Mouse (Mus musculus) thymus, adult 2 months (tissue): ENCODE data around the gene Nomo1. TPM values are rescaled to one million over a fixed set of nuclear protein-coding genes. Genes with fewer than 3 reads are reported as not detected.

Experiments
- DNase-seq: peaks from one replicate; pipeline ENCODE4 v3.0.0; 2021
- H3K27ac ChIP-seq: fragments of 200-500 bp; 2 replicates; pipeline ENCODE4 v1.5.1; 2012; ENCODE audit warnings: low read length, control low read depth; ENCODE audit not compliant: control insufficient read depth, insufficient read depth
- H3K27me3 ChIP-seq: fragments of 200-500 bp; 2 replicates; pipeline ENCODE4 v1.6.1; 2012; ENCODE audit warnings: mild to moderate bottlenecking, low read length, moderate library complexity, mixed read lengths; ENCODE audit not compliant: control insufficient read depth, insufficient read depth
- H3K36me3 ChIP-seq: fragments of 200-500 bp; 2 replicates; pipeline ENCODE4 v1.6.1; 2012; ENCODE audit warnings: mild to moderate bottlenecking, low read length, moderate library complexity; ENCODE audit not compliant: control insufficient read depth, insufficient read depth
- H3K4me1 ChIP-seq: fragments of 200-500 bp; replicated peaks from 2 replicates; pipeline ENCODE4 v1.6.1; 2012; ENCODE audit warnings: low read length; ENCODE audit not compliant: control insufficient read depth, insufficient read depth
- H3K4me3 ChIP-seq: fragments of 200-500 bp; 2 replicates; pipeline ENCODE4 v1.5.1; 2012; ENCODE audit warnings: mild to moderate bottlenecking, low read length, control low read depth, moderate library complexity; ENCODE audit not compliant: control insufficient read depth, insufficient read depth
- CTCF ChIP-seq: fragments of 200-500 bp; IDR thresholded peaks from 2 replicates; pipeline ENCODE4 v1.5.1; 2012; ENCODE audit warnings: mild to moderate bottlenecking, control low read depth, low read length, moderate library complexity, borderline replicate concordance; ENCODE audit not compliant: control insufficient read depth, poor library complexity, insufficient read depth; ENCODE audit errors: extremely low read depth
- POLR2A ChIP-seq: fragments of 200-500 bp; IDR thresholded peaks from 2 replicates; pipeline ENCODE4 v1.6.1; 2012; ENCODE audit warnings: mild to moderate bottlenecking, low read length, control low read depth, moderate library complexity; ENCODE audit not compliant: control insufficient read depth, poor library complexity, insufficient read depth; ENCODE audit errors: extremely low read depth
- WGBS: fragments of 180-500 bp; shearing (Covaris S2); methylation state at CpG from one replicate; pipeline ENCODE4 v1.1.7; 2018; 5-methylcytosine and 5-hydroxymethylcytosine counted together
- polyA plus RNA-seq: library from polyadenylated mRNA; depleted of rRNA; stranded (reverse); fragments of >200 nt; gene quantifications from 2 replicates; pipeline ENCODE4 v1.2.3, GENCODE M21; 2012

The Nomo1 gene
- polyA plus RNA-seq, 1 experiment: 37.4 TPM

- WGBS: 13% methylated on average over 6 of the region's 6 CpGs
- TF ChIP-seq POLR2A: no peak
- no peak for TF ChIP-seq CTCF
- no peak for DNase-seq
- Histone ChIP-seq H3K27me3 (no peaks in the 10 kb centered on the region), H3K36me3 (peaks cover 11% of the 10 kb centered on the region), H3K27ac (no peak overlapping the region), H3K4me1 (no peaks in the 10 kb centered on the region), H3K4me3 (no peak overlapping the region)
These were observed 54.7 kb downstream of the Nomo1 start for GRCm38 (mm10) chr7:46088241-46088640.

- 84% methylated on average over 8 of the region's 8 CpGs for WGBS
These were observed 59.3 kb downstream of the Nomo1 start for GRCm38 (mm10) chr7:46092803-46093202.

GRCm38 (mm10) chr7:46096136-46096535 is 62.6 kb downstream of the Nomo1 start:
- WGBS: 4% methylated on average over 4 of the region's 4 CpGs

More at GRCm38 (mm10) chr7:46092803-46093202, 59.3 kb downstream of the Nomo1 start:
- no peaks in the 10 kb centered on the region for H3K36me3 ChIP-seq
- H3K27ac ChIP-seq: no peak overlapping the region
- DNase-seq: no peak
- H3K4me3 ChIP-seq: no peak overlapping the region
- H3K4me1 ChIP-seq: no peaks in the 10 kb centered on the region
- H3K27me3 ChIP-seq: no peaks in the 10 kb centered on the region
- TF ChIP-seq CTCF (no peak), POLR2A (no peak)

GRCm38 (mm10) chr7:46097319-46097783 is 63.9 kb downstream of the Nomo1 start:
- 93% methylated on average over 4 of the region's 4 CpGs for WGBS

More at GRCm38 (mm10) chr7:46096136-46096535, 62.6 kb downstream of the Nomo1 start:
- no peak overlapping the region for H3K27ac ChIP-seq
- TF ChIP-seq POLR2A: no peak
- TF ChIP-seq CTCF: peak; percentile 60; the same call in 1 of the 2 replicates
- no peaks in the 10 kb centered on the region for H3K4me1 ChIP-seq
- no peaks in the 10 kb centered on the region; the same call in 1 of the 2 replicates for H3K27me3 ChIP-seq
- no peak overlapping the region for H3K4me3 ChIP-seq
- H3K36me3 ChIP-seq: no peaks in the 10 kb centered on the region
- peak; percentile 43 for DNase-seq

GRCm38 (mm10) chr7:46098221-46098918 is 64.9 kb downstream of the Nomo1 start:
- no peaks in the 10 kb centered on the region for H3K36me3 ChIP-seq
- no peak overlapping the region for H3K27ac ChIP-seq
- H3K4me1 ChIP-seq: no peaks in the 10 kb centered on the region
- no peaks in the 10 kb centered on the region; the same call in 1 of the 2 replicates for H3K27me3 ChIP-seq
- no peak overlapping the region for H3K4me3 ChIP-seq
- TF ChIP-seq CTCF (no peak), POLR2A (no peak)
- 84% methylated on average over 19 of the region's 19 CpGs for WGBS
- DNase-seq: no peak

More at GRCm38 (mm10) chr7:46097319-46097783, 63.9 kb downstream of the Nomo1 start:
- H3K36me3 ChIP-seq: no peaks in the 10 kb centered on the region
- H3K27me3 ChIP-seq: no peaks in the 10 kb centered on the region; the same call in 1 of the 2 replicates
- DNase-seq: no peak
- H3K27ac ChIP-seq: no peak overlapping the region
- no peak overlapping the region for H3K4me3 ChIP-seq
- H3K4me1 ChIP-seq: no peaks in the 10 kb centered on the region
- no peak for TF ChIP-seq CTCF
- no peak for TF ChIP-seq POLR2A

- Histone ChIP-seq H3K4me1 (no peaks in the 10 kb centered on the region), H3K27me3 (no peaks in the 10 kb centered on the region; the same call in 1 of the 2 replicates), H3K4me3 (no peak overlapping the region), H3K27ac (no peak overlapping the region), H3K36me3 (no peaks in the 10 kb centered on the region)
- DNase-seq: no peak
- TF ChIP-seq POLR2A: no peak
- TF ChIP-seq CTCF: no peak
- 96% methylated on average over 19 of the region's 19 CpGs for WGBS
These were observed 65.4 kb downstream of the Nomo1 start for GRCm38 (mm10) chr7:46098919-46099286.

GRCm38 (mm10) chr7:46099682-46100081 is 66.2 kb downstream of the Nomo1 start:
- DNase-seq: no peak

More at GRCm38 (mm10) chr7:46099682-46100081, 66.2 kb downstream of the Nomo1 start:
- 38% methylated on average over 13 of the region's 13 CpGs for WGBS
- H3K36me3 ChIP-seq: no peaks in the 10 kb centered on the region
- TF ChIP-seq CTCF (no peak), POLR2A (no peak)
- no peaks in the 10 kb centered on the region; the same call in 1 of the 2 replicates for H3K27me3 ChIP-seq
- no peaks in the 10 kb centered on the region for H3K4me1 ChIP-seq
- no peak overlapping the region for H3K27ac ChIP-seq
- H3K4me3 ChIP-seq: no peak overlapping the region
